Mouse (Mus musculus): ENCODE measurements around the gene Col5a2. TPM values are rescaled to one million over a fixed set of nuclear protein-coding genes. Genes with fewer than 3 reads are reported as not detected.

Gene Col5a2
- total RNA-seq, 1 experiment = 40.3 TPM

DNA sequence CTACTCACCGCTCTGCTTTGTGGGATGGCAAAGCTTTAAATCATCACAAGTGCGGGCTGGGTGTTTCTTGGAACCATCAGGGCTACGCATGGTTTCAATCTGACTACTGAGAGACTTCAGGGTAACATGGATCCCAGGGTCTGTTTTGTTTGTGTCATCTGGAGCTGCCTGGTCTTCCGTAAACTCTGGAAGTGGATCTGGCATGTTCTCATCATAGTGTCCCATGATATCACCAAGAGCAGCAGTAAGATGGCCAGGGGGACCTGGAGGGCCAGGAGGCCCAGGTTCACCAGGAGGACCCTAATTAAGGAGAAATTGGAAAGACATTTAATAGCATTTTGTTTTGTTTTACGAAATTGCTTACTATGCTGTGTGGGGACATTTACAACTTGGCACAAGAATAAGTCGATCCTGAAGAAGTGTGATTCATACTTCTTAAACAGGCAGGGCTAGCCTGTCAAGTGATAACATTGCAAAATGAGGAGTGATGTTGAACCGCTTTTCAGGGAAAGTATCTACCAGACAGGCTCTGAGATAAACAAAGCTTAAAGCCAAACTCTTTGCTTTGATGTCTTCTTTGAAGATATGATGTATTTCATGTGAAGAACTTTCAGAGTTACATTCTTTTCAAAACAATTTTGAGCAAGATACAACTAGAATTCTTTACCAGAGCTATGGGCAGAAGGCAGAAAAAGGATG, 122.9 kb downstream of the Col5a2 start:
- in situ Hi-C loops (cut with MboI; ENCODE audit: low sequenced_read_pairs in 2 of 2, unreplicated experiment in 2 of 2) = no loop called here
- DNase-seq (ENCODE audit: low read depth, low spot score) = no peak

GRCm38 (mm10) chr1:45365427-45365826, 137.7 kb downstream of the Col5a2 start:
- no peak overlapping the region for H3K27ac ChIP-seq (ENCODE audit: insufficient read depth, low read depth, low read length, poor library complexity, severe bottlenecking)
- H3K9ac ChIP-seq (ENCODE audit: insufficient read depth, low read depth, low read length, poor library complexity, severe bottlenecking) = no peak overlapping the region
- no peaks in the 10 kb centered on the region for H3K36me3 ChIP-seq (ENCODE audit: control insufficient read depth, insufficient read depth, low read length, poor library complexity, severe bottlenecking)
- H3K4me3 ChIP-seq (ENCODE audit: insufficient read depth in 1 of 2, low read depth in 1 of 2, low read length in 2 of 2, poor library complexity in 1 of 2, severe bottlenecking in 1 of 2) = no peak overlapping the region
- H3K4me1 ChIP-seq (ENCODE audit: control insufficient read depth in 2 of 2, insufficient read depth in 2 of 2, low read length in 2 of 2, poor library complexity in 1 of 2) = no peaks in the 10 kb centered on the region
- TF ChIP-seq CHD2 (IDR thresholded peaks at IDR 0.05; ENCODE audit: low read depth, low read length) = no peak
- no peak for DNase-seq (ENCODE audit: low read depth, low spot score)
- in situ Hi-C loops (cut with MboI; ENCODE audit: low sequenced_read_pairs in 2 of 2, unreplicated experiment in 2 of 2) = no loop called here
- H3K9me3 ChIP-seq (ENCODE audit: control insufficient read depth, insufficient read depth, low read depth, low read length) = no peaks in the 10 kb centered on the region

More for the DNA sequence above, 122.9 kb downstream of the Col5a2 start:
- no peaks in the 10 kb centered on the region for H3K9me3 ChIP-seq (ENCODE audit: control insufficient read depth, insufficient read depth, low read depth, low read length)
- no peak for TF ChIP-seq HCFC1 (IDR thresholded peaks at IDR 0.05; ENCODE audit: borderline replicate concordance, insufficient read depth, low read length)
- no peak for TF ChIP-seq ZC3H11A (IDR thresholded peaks at IDR 0.05; ENCODE audit: borderline replicate concordance, low read depth, low read length)
- TF ChIP-seq ZNF384 (IDR thresholded peaks at IDR 0.05; ENCODE audit: low read depth, low read length) = no peak
- no peak for TF ChIP-seq CHD2 (IDR thresholded peaks at IDR 0.05; ENCODE audit: low read depth, low read length)
- TF ChIP-seq MAFK (IDR thresholded peaks at IDR 0.05; ENCODE audit: insufficient read depth, low read depth, low read length) = no peak
- no peak overlapping the region for H3K4me3 ChIP-seq (ENCODE audit: insufficient read depth in 1 of 2, low read depth in 1 of 2, low read length in 2 of 2, poor library complexity in 1 of 2, severe bottlenecking in 1 of 2)
- no peaks in the 10 kb centered on the region for H3K4me1 ChIP-seq (ENCODE audit: control insufficient read depth in 2 of 2, insufficient read depth in 2 of 2, low read length in 2 of 2, poor library complexity in 1 of 2)
- H3K27ac ChIP-seq (ENCODE audit: insufficient read depth, low read depth, low read length, poor library complexity, severe bottlenecking) = no peak overlapping the region
- H3K36me3 ChIP-seq (ENCODE audit: control insufficient read depth, insufficient read depth, low read length, poor library complexity, severe bottlenecking) = no peaks in the 10 kb centered on the region
- no peak overlapping the region for H3K9ac ChIP-seq (ENCODE audit: insufficient read depth, low read depth, low read length, poor library complexity, severe bottlenecking)

- no peak overlapping the region for H3K4me3 ChIP-seq (ENCODE audit: insufficient read depth in 1 of 2, low read depth in 1 of 2, low read length in 2 of 2, poor library complexity in 1 of 2, severe bottlenecking in 1 of 2)
- H3K9me3 ChIP-seq (ENCODE audit: control insufficient read depth, insufficient read depth, low read depth, low read length) = no peaks in the 10 kb centered on the region
- in situ Hi-C loops (cut with MboI; ENCODE audit: low sequenced_read_pairs in 2 of 2, unreplicated experiment in 2 of 2) = no loop called here
- H3K4me1 ChIP-seq (ENCODE audit: control insufficient read depth in 2 of 2, insufficient read depth in 2 of 2, low read length in 2 of 2, poor library complexity in 1 of 2) = peaks cover 0 to 12% of the 10 kb centered on the region in 2 experiments; a peak in 2 of 4 replicates
- H3K9ac ChIP-seq (ENCODE audit: insufficient read depth, low read depth, low read length, poor library complexity, severe bottlenecking) = no peak overlapping the region
- no peak for DNase-seq (ENCODE audit: low read depth, low spot score)
- no peaks in the 10 kb centered on the region for H3K36me3 ChIP-seq (ENCODE audit: control insufficient read depth, insufficient read depth, low read length, poor library complexity, severe bottlenecking)
- TF ChIP-seq CHD2 (IDR thresholded peaks at IDR 0.05; ENCODE audit: low read depth, low read length) (no peak), HCFC1 (IDR thresholded peaks at IDR 0.05; ENCODE audit: borderline replicate concordance, insufficient read depth, low read length) (no peak), ZC3H11A (IDR thresholded peaks at IDR 0.05; ENCODE audit: borderline replicate concordance, low read depth, low read length) (no peak), ZNF384 (IDR thresholded peaks at IDR 0.05; ENCODE audit: low read depth, low read length) (no peak), MAFK (IDR thresholded peaks at IDR 0.05; ENCODE audit: insufficient read depth, low read depth, low read length) (no peak)
- no peak overlapping the region for H3K27ac ChIP-seq (ENCODE audit: insufficient read depth, low read depth, low read length, poor library complexity, severe bottlenecking)
Measured at GRCm38 (mm10) chr1:45363274-45363673, 139.8 kb downstream of the Col5a2 start.

DNA sequence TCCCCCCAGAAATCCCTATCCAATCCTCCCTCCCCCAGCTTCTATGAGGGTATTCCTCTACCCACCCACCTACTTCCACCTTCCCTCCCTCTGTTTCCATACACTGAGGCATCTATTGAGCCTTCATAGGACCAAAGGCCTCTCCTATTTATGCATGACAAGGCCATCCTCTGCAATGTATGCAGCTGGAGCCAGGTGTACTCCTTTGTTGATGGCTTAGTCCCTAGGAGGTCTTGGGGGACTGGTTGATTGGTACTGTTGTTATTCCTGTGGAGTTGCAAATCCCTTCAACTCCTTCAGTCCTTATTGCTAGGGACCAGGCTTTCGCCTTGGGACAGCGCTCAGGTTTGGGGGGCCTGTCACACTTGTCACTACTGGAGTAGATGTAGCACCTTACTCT, 143.4 kb downstream of the Col5a2 start:
- Histone ChIP-seq H3K36me3 (ENCODE audit: control insufficient read depth, insufficient read depth, low read length, poor library complexity, severe bottlenecking) (no peaks in the 10 kb centered on the region), H3K9me3 (ENCODE audit: control insufficient read depth, insufficient read depth, low read depth, low read length) (no peaks in the 10 kb centered on the region), H3K27ac (ENCODE audit: insufficient read depth, low read depth, low read length, poor library complexity, severe bottlenecking) (no peak overlapping the region), H3K4me1 (ENCODE audit: control insufficient read depth in 2 of 2, insufficient read depth in 2 of 2, low read length in 2 of 2, poor library complexity in 1 of 2) (peaks cover 3 to 18% of the 10 kb centered on the region in 2 experiments), H3K9ac (ENCODE audit: insufficient read depth, low read depth, low read length, poor library complexity, severe bottlenecking) (no peak overlapping the region), H3K4me3 (ENCODE audit: insufficient read depth in 1 of 2, low read depth in 1 of 2, low read length in 2 of 2, poor library complexity in 1 of 2, severe bottlenecking in 1 of 2) (no peak overlapping the region)
- DNase-seq (ENCODE audit: low read depth, low spot score) = no peak
- no peak for TF ChIP-seq HCFC1 (IDR thresholded peaks at IDR 0.05; ENCODE audit: borderline replicate concordance, insufficient read depth, low read length)
- TF ChIP-seq CHD2 (IDR thresholded peaks at IDR 0.05; ENCODE audit: low read depth, low read length) = no peak
- TF ChIP-seq ZC3H11A (IDR thresholded peaks at IDR 0.05; ENCODE audit: borderline replicate concordance, low read depth, low read length) = no peak
- TF ChIP-seq ZNF384 (IDR thresholded peaks at IDR 0.05; ENCODE audit: low read depth, low read length) = no peak
- TF ChIP-seq MAFK (IDR thresholded peaks at IDR 0.05; ENCODE audit: insufficient read depth, low read depth, low read length) = no peak
- in situ Hi-C loops (cut with MboI; ENCODE audit: low sequenced_read_pairs in 2 of 2, unreplicated experiment in 2 of 2) = no loop called here

DNA sequence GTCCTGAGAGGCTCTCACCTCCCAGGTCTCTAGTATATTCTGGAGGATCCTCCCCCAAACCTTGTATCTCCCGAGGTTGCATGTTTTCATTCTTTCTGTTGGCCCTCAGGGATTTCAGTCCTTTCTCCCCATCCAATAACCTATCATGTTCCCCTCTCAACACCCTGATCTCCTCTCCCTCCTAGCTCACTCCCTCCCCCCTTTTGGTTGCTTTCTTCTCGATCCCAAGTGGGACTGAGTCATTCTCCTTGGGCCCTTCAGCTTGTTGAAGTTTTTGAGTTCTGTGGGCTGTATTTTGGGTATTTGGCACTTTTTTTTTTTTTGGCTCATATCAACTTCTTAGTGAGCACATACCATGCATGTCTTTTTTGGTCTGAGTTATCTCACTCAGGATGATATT, 143.9 kb downstream of the Col5a2 start:
- TF ChIP-seq HCFC1 (IDR thresholded peaks at IDR 0.05; ENCODE audit: borderline replicate concordance, insufficient read depth, low read length) (no peak), CHD2 (IDR thresholded peaks at IDR 0.05; ENCODE audit: low read depth, low read length) (no peak), ZNF384 (IDR thresholded peaks at IDR 0.05; ENCODE audit: low read depth, low read length) (no peak)
- peaks cover 3 to 18% of the 10 kb centered on the region in 2 experiments for H3K4me1 ChIP-seq (ENCODE audit: control insufficient read depth in 2 of 2, insufficient read depth in 2 of 2, low read length in 2 of 2, poor library complexity in 1 of 2)
- H3K9ac ChIP-seq (ENCODE audit: insufficient read depth, low read depth, low read length, poor library complexity, severe bottlenecking) = no peak overlapping the region
- DNase-seq (ENCODE audit: low read depth, low spot score) = no peak
- H3K9me3 ChIP-seq (ENCODE audit: control insufficient read depth, insufficient read depth, low read depth, low read length) = no peaks in the 10 kb centered on the region
- H3K36me3 ChIP-seq (ENCODE audit: control insufficient read depth, insufficient read depth, low read length, poor library complexity, severe bottlenecking) = no peaks in the 10 kb centered on the region
- in situ Hi-C loops (cut with MboI; ENCODE audit: low sequenced_read_pairs in 2 of 2, unreplicated experiment in 2 of 2) = no loop called here
- no peak overlapping the region for H3K27ac ChIP-seq (ENCODE audit: insufficient read depth, low read depth, low read length, poor library complexity, severe bottlenecking)
- H3K4me3 ChIP-seq (ENCODE audit: insufficient read depth in 1 of 2, low read depth in 1 of 2, low read length in 2 of 2, poor library complexity in 1 of 2, severe bottlenecking in 1 of 2) = no peak overlapping the region

Measured in ES-E14 (cell line).